Mouse (Mus musculus): ENCODE results near the gene Kit.

DNA sequence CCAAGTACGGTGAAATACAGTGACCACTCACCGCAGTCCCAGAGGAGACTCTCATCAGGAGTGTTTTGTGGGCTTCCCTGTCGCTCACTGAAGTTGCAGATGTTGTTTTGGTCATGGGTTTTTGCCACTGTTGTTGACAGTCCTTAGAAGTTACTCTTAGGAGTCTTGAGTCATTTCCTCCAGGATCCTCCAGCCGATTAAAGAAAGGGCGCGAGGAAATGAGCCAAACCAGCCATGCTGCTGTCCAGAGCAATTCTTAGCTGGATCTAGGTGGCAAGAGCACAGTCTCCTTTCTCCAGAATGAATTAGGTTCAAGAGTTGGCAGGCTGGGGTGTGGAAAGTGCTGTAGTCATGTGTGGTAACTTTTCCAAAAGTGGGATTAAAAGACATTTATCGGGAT, 3.4 kb downstream of the Kit start:
- no peak for TF ChIP-seq GATA1 (IDR thresholded peaks at IDR 0.05; ENCODE audit: borderline replicate concordance, low read length)
- TF ChIP-seq FLI1 (IDR thresholded peaks at IDR 0.05; ENCODE audit: low read length): no peak

All from megakaryocyte, embryonic 14.5 days (primary cell).